Mouse (Mus musculus): ENCODE results near the gene Oat.

Oat gene

DNA sequence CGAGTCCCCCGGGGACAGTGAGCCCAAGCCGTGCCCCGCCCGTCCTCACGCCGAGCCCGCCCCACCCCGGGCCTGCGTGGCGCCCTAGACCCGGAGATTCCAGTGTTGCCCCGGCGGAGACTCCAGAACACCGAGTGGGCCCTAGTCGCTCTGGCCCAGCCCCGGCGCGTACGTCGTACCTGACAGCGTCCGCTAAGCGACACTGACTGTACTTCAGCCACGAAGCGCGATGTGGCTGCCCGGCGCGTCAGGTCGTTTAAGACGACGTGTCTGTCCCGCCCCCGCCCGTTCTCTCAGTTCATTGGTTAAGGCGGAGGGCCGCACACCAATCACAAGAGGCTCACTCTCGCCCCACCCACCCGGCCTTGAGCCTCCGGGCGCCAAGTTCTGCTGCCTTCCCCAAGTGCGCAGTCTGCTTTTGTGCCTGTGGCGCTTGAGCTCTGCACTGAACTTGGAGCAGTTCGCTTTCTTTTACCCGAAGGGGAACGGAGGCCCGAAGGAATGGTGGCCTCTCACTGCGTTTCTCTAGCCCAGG is at the start of gene Oat:
TSS of gene Oat (minus strand) at position 283 of the 535 bp plus-strand sequence.
- peak; percentile 96 for DNase-seq (ENCODE audit: low spot score)

DNA sequence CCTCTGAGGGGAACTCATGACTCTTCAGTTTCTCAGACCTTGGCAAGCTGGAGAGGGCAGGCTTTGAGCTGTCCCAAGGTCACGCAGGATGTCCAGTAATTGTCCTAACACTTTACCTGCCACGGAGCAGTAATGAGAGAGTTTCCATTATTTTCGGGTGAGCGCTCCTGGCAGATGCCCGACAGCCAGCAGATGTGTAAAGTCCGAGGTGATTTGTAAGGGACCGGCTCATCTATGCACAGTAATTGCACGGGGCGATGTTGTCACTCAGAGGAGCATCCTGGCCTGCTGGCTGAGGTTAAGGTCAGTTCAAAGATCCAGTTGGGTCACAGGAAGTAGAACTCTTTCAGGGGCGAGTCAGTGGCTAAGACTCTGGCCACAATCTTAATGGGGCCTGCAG is 48.0 kb upstream of the Oat start:
- no peak for DNase-seq (ENCODE audit: low spot score)

- no peak for DNase-seq (ENCODE audit: low spot score)
Observed at GRCm38 (mm10) chr7:132619975-132620918, 44.0 kb upstream of the Oat start.

- no peak for DNase-seq (ENCODE audit: low spot score)
Observed at GRCm38 (mm10) chr7:132619549-132619948, 43.4 kb upstream of the Oat start.

DNA sequence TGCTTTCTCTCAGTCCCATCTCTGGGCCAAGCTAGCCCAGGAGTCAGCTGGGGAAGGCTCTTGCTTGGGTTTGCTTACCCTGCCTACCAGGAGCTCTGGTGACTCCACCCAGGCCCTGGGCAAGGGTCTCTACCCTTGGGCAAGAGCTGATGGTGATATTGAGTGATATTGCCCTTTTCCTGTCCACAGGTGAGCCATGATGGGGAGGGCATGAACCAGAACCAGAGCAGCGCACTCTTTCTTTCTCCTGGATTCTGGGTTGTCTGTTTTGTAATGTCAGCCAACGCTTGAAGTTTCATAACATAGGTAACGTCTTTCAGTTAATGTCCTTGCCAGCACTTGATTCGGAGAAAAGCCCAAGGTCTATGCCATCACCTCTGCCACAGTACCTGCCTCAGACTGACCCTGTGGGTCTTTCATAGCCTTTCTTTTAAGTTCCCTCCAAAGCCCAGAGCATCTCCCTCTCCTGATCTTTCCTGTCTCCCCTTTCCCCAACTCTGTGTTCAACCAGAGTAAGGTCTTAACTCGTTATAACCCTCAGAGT is 40.9 kb upstream of the Oat start:
- DNase-seq (ENCODE audit: low spot score) = no peak

GRCm38 (mm10) chr7:132616391-132616790 is 40.2 kb upstream of the Oat start:
- peak; percentile 47 for DNase-seq (ENCODE audit: low spot score)

- peak; percentile 32 for DNase-seq (ENCODE audit: low spot score)
Observed at GRCm38 (mm10) chr7:132615346-132615745, 39.1 kb upstream of the Oat start.

DNA sequence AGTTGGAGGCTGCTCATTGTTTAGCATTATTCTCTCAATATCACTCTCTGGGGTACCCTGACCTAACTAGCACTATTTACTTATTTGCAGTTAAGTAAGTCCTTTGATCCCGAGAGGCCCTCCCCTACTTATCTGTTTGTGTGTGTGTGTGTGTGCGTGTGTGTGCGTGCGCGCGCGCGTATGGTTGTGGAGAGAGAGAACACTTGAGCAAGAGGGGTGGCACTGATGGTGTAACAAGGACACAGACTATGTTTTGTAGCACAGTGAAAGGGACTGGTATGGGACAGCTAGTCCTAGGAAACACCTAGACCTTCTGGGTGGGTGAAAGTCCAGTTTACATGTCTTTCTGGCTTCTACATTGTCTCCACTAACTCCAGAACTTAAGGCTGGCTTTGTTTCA is 35.3 kb upstream of the Oat start:
- no peak for DNase-seq (ENCODE audit: low spot score)

DNA sequence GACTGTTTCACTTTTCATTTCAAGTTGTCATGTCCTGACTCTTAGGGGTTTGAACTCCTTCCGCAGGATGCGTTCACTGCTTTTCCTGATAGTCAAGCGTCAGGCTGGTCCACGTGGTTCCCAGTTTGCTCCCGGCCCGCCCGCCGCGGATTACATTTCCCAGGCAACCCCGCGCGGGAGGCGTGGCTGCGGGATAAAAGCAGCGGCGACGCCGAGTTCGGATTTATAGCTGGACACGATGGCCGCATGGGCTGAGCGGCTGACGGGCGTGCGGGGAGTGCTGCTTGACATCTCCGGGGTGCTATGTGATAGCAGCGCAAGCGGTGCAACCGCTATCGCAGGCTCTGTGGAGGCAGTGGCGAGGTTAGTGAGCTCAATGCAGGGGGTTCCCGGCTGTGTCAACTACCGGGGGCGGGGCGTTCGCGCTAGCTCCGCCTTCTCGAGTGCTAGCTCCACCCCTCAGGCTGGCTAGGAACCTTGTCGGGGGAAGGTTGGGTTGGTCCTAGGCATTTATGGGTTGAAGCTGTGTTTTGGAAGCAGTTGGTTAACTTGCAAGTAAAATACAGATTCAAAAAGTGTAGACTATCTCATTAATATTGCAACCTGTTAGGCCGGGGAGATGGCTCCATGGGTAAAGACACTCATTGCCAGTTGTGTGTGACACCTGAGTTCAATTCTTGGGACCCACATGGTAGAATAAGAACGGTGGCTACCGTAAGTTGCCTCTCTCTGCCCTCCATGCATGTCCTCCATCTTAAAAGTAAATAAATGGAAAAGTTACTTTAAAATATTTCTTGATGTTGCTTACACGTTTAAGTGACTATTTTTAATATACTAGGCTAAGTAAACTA is 34.5 kb upstream of the Oat start, which contains the start of gene Lhpp:
TSS of gene Lhpp (plus strand) at position 171 of the 851 bp plus-strand sequence.
- peak; percentile 91 for DNase-seq (ENCODE audit: low spot score)

- DNase-seq (ENCODE audit: low spot score) = no peak
Observed at GRCm38 (mm10) chr7:132608316-132609020, 32.3 kb upstream of the Oat start.

DNA sequence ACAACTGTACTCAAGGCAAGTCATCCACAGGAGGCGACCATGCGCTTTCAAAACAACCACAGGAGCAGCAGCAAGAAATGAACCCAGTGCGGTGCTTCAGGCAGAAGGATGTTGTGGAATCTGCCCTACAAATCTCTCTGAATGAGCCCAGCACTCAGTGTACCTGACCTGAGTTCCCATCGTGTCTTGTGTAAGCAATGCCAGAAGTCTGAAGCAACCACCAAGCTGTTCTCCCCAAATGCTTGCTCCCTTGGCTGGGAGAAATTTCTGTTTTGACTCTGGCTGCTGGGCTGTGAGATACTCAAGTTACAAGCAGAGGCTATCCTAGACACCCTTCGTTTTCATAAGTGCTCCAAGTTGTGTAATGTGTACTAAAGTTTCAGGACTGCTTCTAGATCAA is 29.5 kb upstream of the Oat start:
- no peak for DNase-seq (ENCODE audit: low spot score)

DNA sequence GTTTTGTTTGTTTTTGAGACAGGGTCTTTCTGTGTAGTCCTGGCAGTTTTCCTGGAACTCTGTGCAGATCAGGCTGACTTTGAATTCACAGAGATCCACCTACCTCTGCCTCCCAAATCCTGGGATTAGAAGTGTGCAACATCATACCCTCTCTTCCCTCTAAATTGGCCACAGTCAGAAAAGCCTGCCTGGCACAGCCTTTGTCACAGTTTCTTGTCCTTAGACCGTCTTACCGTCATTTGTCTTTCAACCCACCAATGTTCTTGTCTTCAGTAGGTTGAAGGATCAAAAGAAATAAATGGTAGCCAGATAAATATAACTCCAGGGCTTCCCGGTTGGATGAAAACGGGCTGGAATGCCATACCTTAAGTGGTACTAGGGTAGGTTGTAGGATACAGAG is 28.5 kb upstream of the Oat start:
- no peak for DNase-seq (ENCODE audit: low spot score)

- no peak for DNase-seq (ENCODE audit: low spot score)
Observed at GRCm38 (mm10) chr7:132600926-132601325, 24.7 kb upstream of the Oat start.

DNA sequence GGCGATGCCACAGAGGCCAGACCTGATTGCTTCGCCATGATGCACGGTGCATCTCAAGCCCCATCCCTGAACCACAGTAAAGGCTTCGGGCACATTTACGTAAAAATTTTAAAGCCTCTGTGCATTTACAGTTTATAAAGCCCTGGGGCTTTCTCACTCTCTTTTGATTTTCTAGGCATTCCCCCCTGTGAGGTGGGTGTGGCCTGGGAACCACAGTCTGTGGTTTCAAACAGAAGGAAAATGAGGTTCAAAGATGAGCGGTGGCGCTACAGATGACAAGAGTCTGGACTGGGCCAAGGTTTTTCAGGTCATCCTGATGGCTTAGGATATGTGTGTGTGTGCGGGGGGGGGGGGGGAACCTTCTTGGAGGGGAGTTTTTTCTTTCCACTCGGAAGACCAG is 23.8 kb upstream of the Oat start:
- peak; percentile 37 for DNase-seq (ENCODE audit: low spot score)

DNA sequence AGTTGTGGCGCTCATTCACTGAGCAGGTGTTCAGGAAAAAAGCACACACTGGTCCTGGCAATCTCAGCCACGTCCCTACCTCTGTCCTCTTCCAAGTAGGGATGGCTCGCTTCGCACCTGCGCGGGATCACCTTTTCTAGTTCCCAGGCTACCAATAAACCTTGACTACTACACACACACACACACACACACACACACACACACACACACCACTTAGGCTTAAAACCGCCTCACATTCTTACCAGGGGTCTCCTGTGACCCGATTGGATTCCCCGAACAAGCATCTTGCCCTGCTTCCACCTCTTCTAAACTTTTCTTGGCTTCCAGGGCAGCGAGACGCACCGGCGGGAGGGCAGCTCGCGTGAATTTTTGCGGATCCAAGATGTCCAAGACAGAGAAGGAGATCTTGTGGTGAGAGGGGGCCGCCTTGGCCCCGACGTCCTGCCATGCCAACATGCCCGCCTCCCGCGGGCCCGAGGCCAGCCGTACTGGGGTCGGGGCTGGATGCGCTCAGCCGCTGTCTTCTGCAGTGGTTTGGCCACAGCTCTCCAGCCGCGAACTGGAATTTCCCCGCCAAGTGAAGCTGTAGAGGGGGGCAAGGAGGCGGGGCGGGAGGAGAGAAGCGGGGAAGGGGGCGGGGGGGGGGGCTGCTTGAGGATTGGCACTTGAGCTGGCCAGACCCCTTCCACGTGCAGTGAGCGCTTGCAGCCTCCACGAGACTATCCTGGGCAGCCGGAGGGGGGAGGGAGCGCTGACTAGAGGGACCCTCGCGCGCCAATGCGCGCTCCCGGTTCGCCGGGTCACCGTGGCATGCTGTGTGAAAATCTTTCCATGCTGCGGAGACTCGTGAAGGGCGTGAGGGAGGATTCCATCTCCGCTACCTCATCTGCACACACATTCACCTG is 23.1 kb upstream of the Oat start, which contains the start of gene Nkx1-2:
TSS of gene Nkx1-2 (minus strand) at position 567 of the 905 bp plus-strand sequence.
- DNase-seq (ENCODE audit: low spot score) = peak; percentile 57

- peak; percentile 80 for DNase-seq (ENCODE audit: low spot score)
Observed at GRCm38 (mm10) chr7:132597251-132598041, 21.2 kb upstream of the Oat start.

DNA sequence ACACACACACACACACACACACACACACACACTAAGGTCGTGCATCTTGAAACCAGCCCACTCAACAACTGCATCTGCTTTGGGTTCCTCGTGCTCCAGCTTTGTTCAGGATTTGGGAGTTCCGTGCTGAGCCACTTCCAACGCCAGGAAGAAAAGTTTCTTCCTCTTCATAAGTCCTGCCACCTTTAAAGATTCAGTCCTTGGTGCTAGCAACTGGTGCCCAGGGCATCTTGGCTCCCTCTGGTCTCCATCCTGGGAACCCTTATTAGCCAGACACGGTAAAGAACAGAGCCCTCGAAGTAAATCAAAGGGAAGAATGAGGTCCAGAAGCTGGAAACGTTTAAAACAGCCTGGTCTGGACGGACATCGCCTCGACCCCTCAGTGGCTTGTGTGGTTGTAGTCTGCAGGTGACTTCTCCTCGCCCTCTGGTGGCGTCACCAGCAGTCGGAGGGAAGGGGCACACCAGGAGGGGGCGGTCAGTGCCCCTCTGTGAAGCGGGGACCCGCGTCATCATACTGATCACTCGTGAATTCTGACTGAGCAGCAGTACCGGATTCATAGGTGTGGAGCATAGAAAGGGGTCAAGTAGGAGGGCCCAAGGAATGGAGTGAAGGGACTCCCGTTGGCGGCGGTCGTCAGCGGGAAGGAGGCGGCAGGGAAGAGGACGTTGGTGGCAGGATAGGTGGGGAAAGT is 20.5 kb upstream of the Oat start:
- DNase-seq (ENCODE audit: low spot score) = no peak

DNA sequence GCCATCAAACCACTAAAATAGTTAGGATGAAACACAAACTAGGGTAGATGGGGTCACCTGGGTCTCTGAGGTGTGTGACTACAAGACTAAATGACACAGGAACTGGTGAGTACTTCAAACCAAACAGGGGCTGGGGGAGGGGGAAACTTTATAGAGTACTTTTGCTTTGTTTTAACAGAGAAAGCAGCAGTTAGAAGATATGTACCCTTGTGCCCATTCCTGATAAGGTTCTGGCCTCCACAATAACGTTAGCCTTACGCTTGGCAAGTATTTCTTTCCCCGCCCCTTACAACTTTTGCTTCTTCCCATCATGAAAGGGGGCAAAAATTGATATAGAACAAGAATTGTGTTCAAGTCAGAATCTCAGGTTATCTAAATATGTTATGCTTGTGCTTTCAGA is 19.6 kb upstream of the Oat start:
- no peak for DNase-seq (ENCODE audit: low spot score)

DNA sequence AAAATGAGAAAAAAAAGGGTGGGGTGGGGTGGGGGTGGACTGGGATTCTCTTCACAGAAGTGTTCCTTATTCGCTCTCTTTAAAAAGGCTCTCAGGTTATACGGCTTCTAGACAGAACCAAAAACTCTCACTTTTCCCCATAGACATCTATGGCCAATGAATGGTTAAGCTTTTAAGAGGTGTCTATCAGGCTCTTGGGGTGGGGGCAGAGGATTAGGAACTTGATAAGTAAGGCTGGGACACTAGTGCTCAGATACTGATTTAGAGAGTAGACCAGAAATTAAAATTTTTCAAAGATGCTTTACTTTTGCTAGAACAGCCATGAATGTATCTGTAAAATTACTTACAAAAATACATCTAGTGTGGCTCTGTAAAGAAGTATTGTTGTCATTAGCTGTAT is 18.1 kb upstream of the Oat start:
- no peak for DNase-seq (ENCODE audit: low spot score)

Measured in embryo, embryonic 10 days (tissue).